Mouse (Mus musculus): Measurements from ENCODE around the gene Pank2.
"Not testable (repeated sequence)": the region's sequence is repeated elsewhere in the genome, so short reads cannot be mapped to it uniquely, and the experiment has no call there.

Gene Pank2

DNA sequence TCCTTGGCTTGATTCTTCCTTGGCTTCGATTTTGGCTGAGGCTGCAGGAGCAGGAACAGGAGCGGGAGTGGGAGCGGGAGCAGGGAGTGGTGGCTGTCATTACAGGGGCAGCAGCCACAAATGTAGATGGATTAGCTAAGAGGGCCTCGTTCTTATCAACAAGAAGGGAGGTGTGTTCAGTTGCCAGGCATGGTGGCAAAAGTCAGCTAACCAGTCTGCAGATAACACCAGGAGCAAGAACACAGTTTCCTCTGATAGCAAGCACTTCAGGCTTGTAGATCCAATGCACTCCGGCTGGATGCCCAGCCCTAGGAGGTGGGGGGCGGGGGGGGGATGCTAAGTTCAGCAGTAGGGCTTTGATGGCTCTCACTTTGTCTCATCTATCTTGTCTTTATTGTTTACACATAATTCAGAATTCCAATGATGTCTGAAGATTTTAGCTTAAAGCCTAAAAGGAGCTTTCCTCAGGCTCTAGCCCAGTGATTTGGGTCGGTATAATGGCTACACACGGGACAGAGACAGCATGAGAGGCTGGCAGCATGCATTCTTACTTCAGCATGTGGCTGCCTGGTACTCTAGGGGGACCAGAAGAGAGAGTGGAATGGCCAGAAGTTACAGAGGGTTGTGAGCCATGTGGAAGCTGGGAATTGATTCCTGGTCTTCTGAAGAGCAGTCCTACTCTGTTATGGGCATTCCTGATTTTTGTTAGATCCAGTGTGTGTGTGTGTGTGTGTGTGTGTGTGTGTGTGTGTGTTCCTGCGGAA is 1.6 kb upstream of the Pank2 start:
- no peak for DNase-seq (ENCODE audit: low spot score)

DNA sequence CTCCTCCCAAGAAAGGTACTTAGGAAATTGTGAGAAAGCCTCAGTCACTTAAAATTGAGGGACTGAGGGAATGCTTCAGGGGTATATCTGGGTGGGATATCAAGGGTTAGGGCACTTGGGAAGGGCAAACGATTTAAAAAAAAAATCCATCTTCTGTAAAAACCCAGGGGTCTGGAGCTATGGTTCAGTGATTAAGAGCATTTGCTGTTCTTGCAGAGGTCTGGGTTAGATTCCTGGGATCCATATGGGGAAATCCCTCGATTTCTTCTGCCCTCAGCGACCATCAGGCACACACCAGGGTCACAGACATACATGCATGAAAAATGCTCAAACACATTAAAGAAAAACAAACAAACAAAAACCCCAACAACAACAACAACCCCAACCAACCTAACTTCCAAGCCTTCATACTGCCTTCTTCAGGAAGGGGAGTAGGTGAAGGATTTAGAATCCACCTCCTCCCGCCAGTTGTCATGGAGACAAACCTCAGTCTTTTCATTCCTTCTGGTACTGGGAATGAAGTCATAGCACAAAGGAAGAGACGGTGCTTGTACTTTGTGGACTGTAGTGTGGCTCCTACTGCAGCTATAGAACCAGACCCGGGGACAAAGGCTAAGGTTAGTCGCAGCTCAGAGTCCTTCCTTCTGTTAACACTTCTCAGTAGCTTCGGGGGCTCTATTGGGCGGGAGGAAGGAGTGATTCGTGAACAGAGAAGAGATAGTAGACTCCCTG is 648 bp upstream of the Pank2 start:
- DNase-seq (ENCODE audit: low spot score), result no peak

DNA sequence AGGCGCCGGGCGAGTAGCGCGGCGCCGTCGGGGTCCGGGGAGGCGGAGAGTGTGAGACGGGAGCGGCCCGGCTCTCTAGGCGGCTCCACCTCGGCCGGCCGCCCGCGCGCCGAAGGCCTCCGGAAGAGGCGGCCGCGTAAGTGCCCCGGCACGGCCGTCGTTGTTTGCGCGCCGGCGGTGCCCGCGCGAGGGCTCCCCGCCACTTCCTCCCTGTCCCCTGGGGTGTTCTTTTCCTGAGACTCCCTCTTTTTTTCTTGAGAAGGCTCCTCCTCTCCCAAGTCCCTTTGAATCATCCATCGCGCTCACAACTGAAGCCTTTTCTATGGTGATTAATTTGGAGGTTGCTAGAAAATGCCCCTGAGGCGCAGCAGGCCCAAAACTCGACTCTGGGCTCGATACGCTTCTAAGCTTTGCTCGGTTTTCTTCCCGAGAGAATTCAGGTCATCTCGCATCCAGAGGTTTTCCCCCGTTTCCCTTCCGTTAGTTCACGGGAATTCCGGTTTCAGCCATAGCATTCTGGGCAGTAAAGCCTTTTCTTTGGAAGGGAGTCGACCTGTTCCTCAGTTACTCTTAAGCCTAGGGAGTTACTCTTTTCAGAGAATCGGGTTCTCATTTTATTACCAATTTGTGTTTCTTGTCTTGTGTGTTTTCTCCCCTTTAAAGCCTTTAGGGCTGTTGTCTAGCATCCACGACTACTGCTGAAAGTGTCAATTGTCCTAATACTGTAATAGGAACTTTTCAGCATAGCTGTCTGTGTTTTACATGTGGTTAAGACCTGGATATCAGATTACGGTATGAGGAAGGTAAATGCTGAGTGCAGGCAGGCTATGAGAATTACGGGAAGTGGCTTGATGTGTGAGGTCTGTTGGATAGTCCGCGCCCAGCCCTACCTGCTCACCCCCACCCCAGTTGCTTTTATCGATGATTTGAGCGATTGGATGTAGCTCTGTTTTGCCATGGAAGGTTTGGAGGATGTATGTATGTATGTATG is 680 bp downstream of the Pank2 start:
- DNase-seq (ENCODE audit: low spot score), result no peak

DNA sequence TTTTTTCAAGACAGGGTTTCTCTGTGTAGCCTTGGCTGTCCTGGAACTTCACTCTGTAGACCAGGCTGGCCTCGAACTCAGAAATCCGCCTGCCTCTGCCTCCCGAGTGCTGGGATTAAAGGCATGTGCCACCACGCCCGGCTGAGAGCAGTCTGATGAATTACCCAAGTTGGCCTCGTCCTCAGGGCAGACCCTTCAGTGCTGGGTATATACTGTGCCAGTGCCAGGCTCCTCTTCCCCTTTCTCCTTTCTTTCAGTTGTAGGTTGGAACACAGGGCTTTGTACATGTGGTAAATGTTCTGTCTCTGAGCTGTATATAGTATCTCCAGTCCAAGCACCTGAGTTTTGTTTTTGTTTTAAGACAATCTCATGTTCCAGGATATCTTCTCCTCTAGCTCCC is 1.7 kb downstream of the Pank2 start:
- DNase-seq (ENCODE audit: low spot score), result no peak

DNA sequence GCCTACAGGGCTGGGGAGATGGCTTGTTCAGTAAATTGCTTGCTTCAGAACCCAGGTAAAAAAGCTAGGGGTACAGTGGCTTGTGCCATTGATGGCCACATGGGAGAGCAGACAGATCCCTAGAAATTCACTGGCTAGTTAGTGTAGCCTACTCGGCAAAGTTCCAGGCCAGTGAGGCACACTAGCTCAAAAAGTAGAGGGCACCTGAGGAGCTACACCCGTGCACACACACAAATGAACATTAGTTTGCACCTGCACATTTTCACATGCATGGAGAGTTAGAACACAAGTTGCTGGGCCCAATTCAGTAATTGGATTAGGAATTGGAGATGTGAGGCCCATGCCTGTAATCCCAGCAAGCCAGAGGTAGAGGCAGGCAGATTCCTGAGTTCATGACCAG is 2.8 kb downstream of the Pank2 start:
- DNase-seq (ENCODE audit: low spot score), result no peak

DNA sequence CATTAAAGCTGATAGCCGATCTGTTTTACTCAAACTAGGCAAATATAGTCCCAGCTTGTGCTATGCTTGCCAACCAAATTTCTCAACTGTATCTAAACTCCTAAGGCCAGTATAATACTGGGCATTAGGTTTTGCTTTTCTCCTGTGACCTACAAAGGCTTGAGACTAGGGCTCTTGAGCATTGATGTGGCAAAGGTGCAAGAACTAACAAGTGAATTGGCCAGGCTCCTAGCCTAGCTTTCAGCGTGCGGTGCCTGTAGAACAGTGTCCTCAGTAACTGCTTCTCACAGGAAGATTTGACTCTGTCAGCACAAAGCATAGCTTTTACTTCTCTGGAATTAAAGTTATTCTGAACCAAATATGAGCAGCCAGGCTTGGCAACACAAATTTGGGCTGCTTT is 13.2 kb downstream of the Pank2 start:
- DNase-seq (ENCODE audit: low spot score), result no peak

DNA sequence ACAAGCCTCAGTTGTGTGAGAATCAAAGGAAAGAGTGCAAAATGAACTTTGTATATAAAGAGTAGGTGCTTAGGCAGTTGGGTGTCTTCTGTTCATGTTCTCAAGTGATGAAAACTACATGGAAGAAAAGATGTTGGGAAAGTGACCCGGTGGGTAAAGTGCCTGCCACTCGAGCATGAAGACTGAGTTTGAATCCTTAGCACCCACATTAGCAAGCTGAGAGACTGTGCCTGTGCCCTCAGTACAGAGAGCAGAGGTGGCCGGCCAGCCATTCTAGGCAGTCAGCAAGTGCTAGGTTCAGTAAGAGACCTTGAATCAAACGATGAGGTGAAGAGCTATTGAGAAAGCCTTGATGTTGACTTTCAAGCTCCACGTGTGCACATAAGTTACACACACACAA is 14.4 kb downstream of the Pank2 start:
- no peak for DNase-seq (ENCODE audit: low spot score)

DNA sequence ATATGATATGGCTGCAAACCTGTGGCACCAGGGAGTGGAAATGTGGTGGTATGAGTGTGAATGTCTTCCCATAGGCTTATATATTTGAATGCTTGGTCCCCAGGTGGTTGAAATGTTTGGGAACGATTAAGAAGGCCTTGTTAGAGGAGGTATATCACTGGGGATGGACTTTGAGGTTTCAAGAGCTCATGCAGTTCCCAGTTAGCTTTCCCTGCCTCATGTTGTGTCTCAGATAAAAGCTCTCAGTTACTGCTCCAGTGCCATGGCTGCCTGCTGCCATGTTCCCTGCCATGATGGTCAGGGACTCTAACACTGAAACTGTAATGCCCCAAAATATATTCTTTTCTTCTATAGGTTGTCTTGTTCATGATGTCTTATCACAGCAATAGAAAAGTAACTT is 19.3 kb downstream of the Pank2 start:
- no peak for DNase-seq (ENCODE audit: low spot score)

DNA sequence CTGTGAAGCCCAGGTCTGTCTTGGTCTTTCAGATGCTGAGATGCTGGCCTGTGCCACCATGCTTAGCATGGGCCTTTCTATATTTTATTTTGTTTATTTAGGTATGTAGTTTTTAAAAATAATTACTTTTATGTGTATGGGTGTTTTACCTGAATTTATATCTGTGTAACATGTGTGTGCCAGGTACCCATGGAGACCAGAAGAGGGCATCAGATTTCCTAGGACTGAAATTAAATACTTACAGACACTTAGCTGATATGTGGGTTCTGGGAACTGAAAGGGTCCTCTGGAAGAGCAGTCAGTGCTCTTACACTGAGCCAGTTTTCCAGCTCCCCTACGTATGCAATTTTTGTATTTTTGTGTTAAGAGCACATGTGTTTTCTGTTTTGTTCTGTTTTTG is 24.0 kb downstream of the Pank2 start:
- DNase-seq (ENCODE audit: low spot score), result no peak

DNA sequence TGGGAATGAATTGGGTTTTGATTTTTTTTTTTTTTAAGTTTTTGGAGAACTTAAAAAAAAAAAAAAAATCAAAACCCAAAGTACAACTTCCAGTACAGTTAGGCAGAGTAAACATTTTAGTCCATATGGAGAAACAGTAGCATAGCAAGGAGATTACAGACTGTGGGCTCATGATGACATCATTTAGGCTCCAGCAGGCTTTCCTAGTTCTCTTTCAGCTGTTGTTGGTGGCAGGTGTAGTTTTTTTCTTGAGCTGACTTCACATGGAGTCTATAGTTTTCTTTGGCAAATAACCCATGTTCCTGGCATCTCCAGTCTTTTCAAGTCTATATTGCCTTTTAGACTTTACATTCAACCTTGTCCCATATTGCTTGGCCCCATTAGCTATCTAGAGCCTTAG is 28.4 kb downstream of the Pank2 start:
- DNase-seq (ENCODE audit: low spot score), result no peak

DNA sequence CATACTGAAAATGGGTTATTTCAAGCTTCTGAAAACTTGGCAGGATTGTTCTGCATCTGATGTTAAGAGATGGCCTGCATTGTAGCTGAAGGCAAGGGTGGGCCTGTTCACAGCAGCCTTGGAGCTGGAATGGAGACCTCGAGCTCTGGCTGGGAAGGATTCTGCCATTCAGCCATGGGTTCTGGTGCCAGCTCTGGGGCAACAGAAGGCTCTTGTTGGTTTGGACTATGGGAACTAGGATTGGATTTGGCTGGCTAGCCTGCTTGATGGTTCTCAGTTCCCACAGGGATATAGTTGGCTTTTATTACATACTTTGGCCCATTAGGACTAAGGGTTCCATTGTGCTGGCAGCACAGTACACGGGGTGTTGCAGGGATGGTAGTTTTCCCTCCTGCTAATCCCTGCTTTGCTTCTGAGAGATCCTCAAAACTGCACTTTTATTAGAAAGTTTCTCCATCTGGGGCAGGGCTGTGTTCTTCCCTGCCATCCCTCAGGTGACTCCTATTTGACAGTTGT is 34.5 kb downstream of the Pank2 start:
- DNase-seq (ENCODE audit: low spot score), result no peak

DNA sequence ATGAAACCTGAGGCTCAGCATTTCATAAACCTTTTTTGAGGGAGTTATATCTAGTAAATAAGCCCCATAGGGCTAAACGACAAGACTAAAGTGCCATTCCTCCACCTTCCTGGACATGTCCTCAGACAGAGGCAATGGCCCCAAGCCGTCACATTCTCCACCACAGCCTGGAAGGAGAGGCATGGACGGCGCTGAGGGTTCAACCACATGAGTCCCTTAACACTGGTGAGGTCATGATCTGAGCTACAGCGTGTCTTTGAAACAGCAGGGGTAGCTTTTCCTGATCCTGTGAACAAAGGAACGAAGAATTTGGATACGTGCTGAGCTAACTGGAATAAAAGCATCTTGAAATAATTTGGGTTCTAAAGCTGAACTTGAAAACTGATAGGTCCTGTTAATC is 36.4 kb downstream of the Pank2 start:
- not testable (repeated sequence) for DNase-seq (ENCODE audit: low spot score)

DNA sequence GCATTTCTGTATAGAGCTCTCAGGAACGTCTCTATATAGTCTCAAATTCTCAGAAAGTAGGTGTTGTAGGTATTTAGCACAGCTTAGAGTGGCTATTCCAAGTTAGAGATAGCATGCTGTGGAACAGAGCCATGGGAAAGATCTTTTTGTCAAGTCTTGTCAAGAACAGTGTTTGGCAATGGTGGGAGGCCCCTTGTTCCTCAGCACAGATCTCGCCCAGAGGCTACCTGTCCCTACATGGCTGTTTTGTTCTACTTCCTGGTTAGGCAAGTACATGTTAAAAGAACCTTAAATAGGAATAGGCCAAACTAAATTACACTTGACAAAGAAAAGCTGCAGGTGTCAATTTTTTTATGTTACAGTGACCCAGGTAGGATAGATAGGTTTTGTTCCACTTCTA is 38.2 kb downstream of the Pank2 start:
- no peak for DNase-seq (ENCODE audit: low spot score)

DNA sequence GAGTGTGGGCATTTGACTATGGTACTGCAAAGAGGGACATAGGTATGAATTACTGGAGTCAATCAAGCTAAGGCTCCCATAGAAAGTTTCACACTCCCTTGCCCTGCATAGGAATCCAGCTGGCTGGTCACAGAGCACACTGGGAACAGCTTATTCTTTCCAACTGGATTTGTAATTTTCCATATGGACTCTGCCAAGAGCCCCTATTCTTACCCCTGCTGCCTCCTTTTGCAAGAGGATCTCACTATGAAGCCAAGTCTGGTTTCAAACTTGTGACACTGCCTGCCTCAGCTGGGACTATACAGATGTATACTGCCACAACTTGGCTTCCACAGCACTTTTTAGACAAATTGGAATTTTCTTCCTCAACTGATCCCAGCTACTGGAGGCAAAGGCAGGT is 39.3 kb downstream of the Pank2 start:
- no peak for DNase-seq (ENCODE audit: low spot score)

DNA sequence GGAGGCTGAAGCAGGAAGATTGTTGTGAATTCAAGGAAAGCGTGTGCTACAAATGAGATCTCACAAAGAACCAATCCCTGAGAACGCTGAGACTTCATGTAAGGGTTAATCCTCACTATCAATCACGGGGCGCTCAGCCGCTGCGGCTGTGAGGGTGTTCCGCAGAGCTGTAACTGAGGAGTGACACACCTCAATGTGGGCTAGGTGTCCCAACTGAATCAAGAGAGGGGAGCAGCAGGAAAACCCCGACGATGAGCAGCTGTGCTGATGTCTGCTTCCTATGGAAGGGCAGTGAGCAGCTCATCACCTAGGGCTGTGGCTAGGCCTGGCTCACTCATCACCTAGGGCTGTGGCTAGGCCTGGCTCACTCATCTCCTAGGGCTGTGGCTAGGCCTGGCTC is 42.2 kb downstream of the Pank2 start:
- no peak for DNase-seq (ENCODE audit: low spot score)

DNA sequence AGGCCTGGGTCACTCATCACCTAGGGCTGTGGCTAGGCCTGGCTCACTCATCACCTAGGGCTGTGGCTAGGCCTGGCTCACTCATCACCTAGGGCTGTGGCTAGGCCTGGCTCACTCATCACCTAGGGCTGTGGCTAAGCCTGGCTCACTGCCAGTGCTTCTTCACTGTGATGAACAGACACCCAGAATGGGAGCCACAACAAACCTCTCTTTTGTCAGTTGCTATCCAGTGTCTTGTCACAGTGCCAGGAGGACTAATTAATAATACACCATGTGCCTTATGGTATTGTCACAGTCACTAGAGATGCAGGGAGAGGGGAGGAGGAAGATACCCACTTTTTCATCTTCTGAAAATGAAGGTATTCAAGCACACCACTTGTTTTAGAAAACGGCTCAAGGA is 42.9 kb downstream of the Pank2 start:
- DNase-seq (ENCODE audit: low spot score), result not testable (repeated sequence)

DNA sequence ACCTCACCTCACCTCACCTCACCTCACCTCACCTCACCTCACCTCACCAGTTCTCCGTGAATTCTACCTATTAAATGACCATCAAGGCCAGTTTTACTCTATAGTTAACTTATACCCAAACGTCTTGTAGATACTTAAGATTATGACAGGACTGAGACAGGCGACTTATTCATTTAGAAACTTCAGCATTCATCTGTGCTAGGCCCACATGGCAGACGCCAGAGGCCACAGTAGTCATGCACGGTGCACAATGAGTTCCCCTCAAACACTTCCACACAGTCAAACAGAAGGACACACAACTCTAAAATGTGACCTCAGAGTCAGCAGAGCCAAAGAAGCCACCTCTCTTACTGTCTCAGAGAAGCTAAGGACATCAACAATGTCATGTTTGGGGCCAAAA is 45.1 kb downstream of the Pank2 start:
- no peak for DNase-seq (ENCODE audit: low spot score)

DNA sequence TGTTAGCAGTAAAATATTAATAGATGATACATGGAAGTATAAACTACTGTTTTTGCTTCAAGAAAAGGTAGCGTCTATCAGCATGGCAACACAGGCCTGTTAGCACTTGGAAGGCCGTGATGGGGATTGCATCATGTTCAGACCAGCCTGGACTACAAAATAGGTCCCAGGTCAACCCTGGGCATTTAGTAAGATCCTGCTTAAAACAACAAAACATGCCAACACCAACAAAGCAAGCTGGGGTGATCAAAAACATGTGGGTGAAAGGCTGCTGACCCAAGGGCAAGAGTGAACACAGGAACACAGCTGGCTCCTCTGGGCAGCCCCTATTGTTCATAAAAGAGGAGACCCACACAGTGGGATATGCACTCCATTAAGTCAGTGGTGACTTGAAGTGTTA is 45.5 kb downstream of the Pank2 start:
- DNase-seq (ENCODE audit: low spot score), result no peak

DNA sequence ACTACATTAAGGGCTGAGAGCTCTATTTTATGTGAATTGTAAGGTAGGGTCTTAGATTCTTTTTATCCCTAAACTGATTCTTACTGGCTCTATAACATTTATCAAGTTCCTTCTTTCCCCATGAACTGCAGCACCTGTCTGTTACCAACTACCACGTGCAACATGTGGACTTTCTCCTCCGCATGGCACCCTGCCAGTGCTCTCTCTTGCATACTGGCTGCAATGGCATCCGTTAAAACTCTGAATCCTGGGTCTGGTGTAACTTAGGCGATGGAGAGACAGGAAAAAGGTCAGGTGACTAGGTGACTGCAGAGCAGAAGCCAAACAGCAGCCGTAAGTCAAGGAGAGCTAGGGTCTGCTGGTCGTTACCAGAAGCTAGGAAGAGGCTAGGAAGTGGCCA is 47.0 kb downstream of the Pank2 start:
- DNase-seq (ENCODE audit: low spot score), result no peak

DNA sequence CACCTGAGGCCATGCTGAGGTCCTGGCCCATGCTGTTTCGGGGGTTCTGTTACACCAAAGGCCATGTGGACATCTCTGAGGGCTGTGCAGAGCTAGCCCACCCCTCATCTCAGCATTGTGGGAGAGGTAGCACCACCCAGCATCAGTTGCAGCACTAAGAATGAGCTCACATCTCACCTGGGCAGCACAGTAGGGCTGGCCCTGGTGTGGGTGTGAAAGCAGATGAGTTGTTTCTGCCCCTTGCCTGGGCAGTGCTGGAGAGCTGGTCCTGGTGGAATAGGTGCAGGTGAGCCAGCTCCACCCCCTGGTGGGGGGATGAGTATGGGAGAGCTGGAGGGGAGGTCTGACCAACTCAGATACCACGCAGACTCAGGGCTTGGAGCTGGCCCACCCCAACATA is 53.9 kb downstream of the Pank2 start:
- no peak for DNase-seq (ENCODE audit: low spot score)

DNA sequence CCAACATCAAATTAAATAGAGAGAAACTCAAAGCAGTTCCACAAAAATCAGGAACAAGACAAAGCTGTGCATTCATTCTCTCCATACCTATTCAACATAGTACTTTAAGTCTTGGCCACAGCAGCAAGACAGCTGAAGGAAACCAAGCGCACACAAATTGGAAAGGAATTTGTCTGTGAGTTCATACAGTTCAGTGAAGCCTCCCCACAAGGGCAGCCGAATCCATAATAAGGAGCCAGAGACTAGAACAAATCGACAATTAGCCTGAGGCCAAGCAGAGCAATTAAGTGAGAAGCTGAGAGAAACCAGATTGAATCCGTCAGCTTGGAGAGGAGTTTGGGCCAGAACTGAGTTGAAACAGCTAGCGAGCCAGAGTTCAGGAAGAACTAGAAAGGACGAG is 57.1 kb downstream of the Pank2 start:
- DNase-seq (ENCODE audit: low spot score), result no peak

DNA sequence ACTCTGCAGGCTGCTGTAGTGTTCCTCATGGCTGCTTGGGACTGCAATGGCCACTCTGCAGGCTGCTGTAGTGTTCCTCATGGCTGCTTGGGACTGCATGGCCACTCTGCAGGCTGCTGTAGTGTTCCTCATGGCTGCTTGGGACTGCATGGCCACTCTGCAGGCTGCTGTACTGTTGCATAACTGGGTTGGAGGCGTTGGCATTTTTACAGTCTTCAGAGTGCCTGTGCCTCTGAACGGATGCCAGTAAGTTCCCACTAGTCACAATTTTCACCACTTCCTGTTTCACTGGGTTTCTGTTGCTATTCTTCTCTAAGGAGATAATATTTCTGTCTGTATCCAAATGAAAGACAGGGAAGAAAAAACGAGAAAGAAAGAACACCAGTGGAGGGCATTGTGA is 58.9 kb downstream of the Pank2 start:
- not testable (repeated sequence) for DNase-seq (ENCODE audit: low spot score)
